Mouse (Mus musculus) ES-Bruce4 (cell line): ENCODE results near the gene Mast4. TPM values are rescaled to one million over a fixed set of nuclear protein-coding genes. Genes with fewer than 3 reads are reported as not detected.

ENCODE experiments used
- H3K27ac ChIP-seq: 2 replicates; pipeline ENCODE4 v1.5.1; 2012; ENCODE audit warnings: low read length, inconsistent platforms; ENCODE audit not compliant: insufficient read depth
- H3K27me3 ChIP-seq: 2 replicates; pipeline ENCODE4 v1.6.1; 2012; ENCODE audit warnings: mild to moderate bottlenecking, low read length, inconsistent platforms; ENCODE audit not compliant: control insufficient read depth, poor library complexity, insufficient read depth, severe bottlenecking
- H3K36me3 ChIP-seq: 2 replicates; pipeline ENCODE4 v1.6.1; 2012; ENCODE audit warnings: inconsistent platforms, mild to moderate bottlenecking, low read length, moderate library complexity; ENCODE audit not compliant: control insufficient read depth, poor library complexity, insufficient read depth, severe bottlenecking
- H3K4me1 ChIP-seq: one replicate; pipeline ENCODE4 v1.8.1; 2011; ENCODE audit warnings: low read length; ENCODE audit not compliant: control insufficient read depth, insufficient read depth
- H3K4me3 ChIP-seq: 2 replicates; pipeline ENCODE4 v1.5.1; 2011; ENCODE audit warnings: low read depth, mild to moderate bottlenecking, low read length
- H3K9ac ChIP-seq: 2 replicates; pipeline ENCODE4 v1.6.1; 2012; ENCODE audit warnings: low read depth, mild to moderate bottlenecking, inconsistent platforms; ENCODE audit not compliant: poor library complexity, severe bottlenecking
- H3K9me3 ChIP-seq: replicated peaks from 2 replicates; pipeline ENCODE4 v1.6.1; 2012; ENCODE audit warnings: mild to moderate bottlenecking, low read length, inconsistent platforms; ENCODE audit not compliant: control insufficient read depth, poor library complexity, insufficient read depth, severe bottlenecking
- CTCF ChIP-seq: IDR thresholded peaks from one replicate; pipeline ENCODE4 v1.8.1; 2011; ENCODE audit warnings: low read depth, low read length
- EP300 ChIP-seq: IDR thresholded peaks from 2 replicates; pipeline ENCODE4 v1.6.1; 2011; ENCODE audit warnings: low read depth, low read length; ENCODE audit not compliant: insufficient read depth
- POLR2A ChIP-seq: IDR thresholded peaks from one replicate; pipeline ENCODE4 v1.8.1; 2011; ENCODE audit warnings: low read length; ENCODE audit not compliant: insufficient read depth
- polyA plus RNA-seq: library from polyadenylated mRNA; stranded (reverse); fragments of >200 nt; gene quantifications from 2 replicates; pipeline ENCODE4 v1.2.4, GENCODE M21; 2011; ENCODE audit warnings: low read depth; ENCODE audit not compliant: missing spikeins, insufficient read depth, insufficient read length

Mast4 gene
- polyA plus RNA-seq, 1 experiment: 25.3 TPM

GRCm38 (mm10) chr13:103018481-103018880 is 315.8 kb downstream of the Mast4 start:
- H3K4me3 ChIP-seq: no peak overlapping the region
- H3K4me1 ChIP-seq: no peaks in the 10 kb centered on the region
- H3K9me3 ChIP-seq: no peaks in the 10 kb centered on the region
- no peak overlapping the region for H3K9ac ChIP-seq
- no peak for TF ChIP-seq POLR2A
- TF ChIP-seq CTCF: no peak
- TF ChIP-seq EP300: no peak
- H3K36me3 ChIP-seq: no peaks in the 10 kb centered on the region
- H3K27me3 ChIP-seq: no peaks in the 10 kb centered on the region; the same call in 1 of the 2 replicates
- H3K27ac ChIP-seq: no peak overlapping the region

DNA sequence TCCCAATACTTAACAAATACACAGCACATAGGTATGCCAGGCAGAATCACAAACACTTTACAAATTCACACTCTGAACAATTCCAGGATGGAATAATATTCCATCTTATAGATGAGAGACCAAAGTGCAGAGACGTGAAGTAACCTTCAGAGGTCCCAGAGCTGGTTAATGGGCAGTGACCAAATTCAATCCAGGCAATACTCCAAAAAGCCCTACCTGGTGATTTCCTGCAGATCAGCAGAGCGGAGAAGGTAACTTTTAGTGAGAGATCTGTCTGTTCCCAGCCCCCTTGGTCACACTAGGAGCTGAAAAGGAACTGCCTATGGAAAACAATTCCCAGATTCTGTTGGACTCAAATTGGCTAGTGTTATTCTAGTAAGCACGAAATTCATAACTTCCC is 316.6 kb downstream of the Mast4 start:
- Histone ChIP-seq H3K9me3 (no peaks in the 10 kb centered on the region), H3K27ac (no peak overlapping the region), H3K4me3 (no peak overlapping the region), H3K4me1 (no peaks in the 10 kb centered on the region), H3K9ac (no peak overlapping the region), H3K36me3 (no peaks in the 10 kb centered on the region), H3K27me3 (no peaks in the 10 kb centered on the region; the same call in 1 of the 2 replicates)
- TF ChIP-seq POLR2A: no peak
- no peak for TF ChIP-seq CTCF
- no peak for TF ChIP-seq EP300

- no peak overlapping the region for H3K9ac ChIP-seq
- no peaks in the 10 kb centered on the region for H3K9me3 ChIP-seq
- H3K27ac ChIP-seq: no peak overlapping the region
- no peaks in the 10 kb centered on the region for H3K4me1 ChIP-seq
- H3K36me3 ChIP-seq: no peaks in the 10 kb centered on the region
- no peak for TF ChIP-seq EP300
- TF ChIP-seq POLR2A: no peak
- no peak for TF ChIP-seq CTCF
- no peaks in the 10 kb centered on the region; the same call in 1 of the 2 replicates for H3K27me3 ChIP-seq
- H3K4me3 ChIP-seq: no peak overlapping the region
These were observed 319.1 kb downstream of the Mast4 start for GRCm38 (mm10) chr13:103015131-103015750.

GRCm38 (mm10) chr13:103014631-103015030 is 319.7 kb downstream of the Mast4 start:
- Histone ChIP-seq H3K27me3 (no peaks in the 10 kb centered on the region), H3K27ac (no peak overlapping the region), H3K9me3 (no peaks in the 10 kb centered on the region), H3K9ac (no peak overlapping the region), H3K36me3 (no peaks in the 10 kb centered on the region), H3K4me1 (no peaks in the 10 kb centered on the region), H3K4me3 (no peak overlapping the region)
- no peak for TF ChIP-seq POLR2A
- no peak for TF ChIP-seq EP300
- TF ChIP-seq CTCF: no peak

- no peak overlapping the region for H3K27ac ChIP-seq
- no peaks in the 10 kb centered on the region for H3K9me3 ChIP-seq
- no peaks in the 10 kb centered on the region for H3K4me1 ChIP-seq
- no peaks in the 10 kb centered on the region for H3K36me3 ChIP-seq
- TF ChIP-seq POLR2A (no peak), CTCF (no peak), EP300 (no peak)
- H3K4me3 ChIP-seq: no peak overlapping the region
- no peaks in the 10 kb centered on the region for H3K27me3 ChIP-seq
- no peak overlapping the region for H3K9ac ChIP-seq
These were observed 320.1 kb downstream of the Mast4 start for GRCm38 (mm10) chr13:103014222-103014621.

- H3K9me3 ChIP-seq: no peaks in the 10 kb centered on the region
- no peak overlapping the region for H3K27ac ChIP-seq
- TF ChIP-seq POLR2A (no peak), EP300 (no peak), CTCF (no peak)
- no peaks in the 10 kb centered on the region for H3K36me3 ChIP-seq
- H3K4me3 ChIP-seq: no peak overlapping the region
- H3K4me1 ChIP-seq: no peaks in the 10 kb centered on the region
- H3K9ac ChIP-seq: no peak overlapping the region
- H3K27me3 ChIP-seq: no peaks in the 10 kb centered on the region
These were observed 329.1 kb downstream of the Mast4 start for GRCm38 (mm10) chr13:103005227-103005626.
